17 mouse cellular contexts compared by ENCODE assay signal in the genomic region with DNA sequence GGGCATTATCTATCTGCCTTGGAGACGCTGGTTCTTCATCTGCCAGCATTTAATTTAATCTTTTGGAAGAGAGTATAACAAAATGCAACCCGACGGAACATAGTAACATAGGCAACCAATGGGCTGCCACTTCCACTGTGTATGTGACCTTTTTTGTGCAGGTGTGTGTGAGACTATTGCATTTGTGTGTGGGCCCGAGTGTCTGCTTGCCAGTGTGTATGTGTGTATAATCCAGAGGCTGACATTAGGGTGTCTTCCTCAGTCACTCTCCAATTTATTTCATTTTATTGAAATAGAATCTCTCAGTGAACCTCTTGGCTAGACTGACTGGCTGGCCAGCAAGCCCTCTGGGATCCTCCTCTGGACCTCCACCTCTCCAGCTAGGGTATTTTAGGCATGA. TPM values are rescaled to one million over a fixed set of nuclear protein-coding genes. Genes with fewer than 3 reads are reported as not detected.
DNase-seq lines count a peak whose midpoint lies in the region; ATAC-seq and TF ChIP-seq lines count a peak whose summit lies in the region.
"Had no signal": no experiment of that assay in that cellular context is flagged by ENCODE, and none has a peak within 500 bp of the region (broad histone marks: within the 10 kb centered on the region; RNA-seq: fewer than 3 reads in every experiment).

No protein-coding gene starts in this region.

- intact Hi-C loops in heart, postnatal 25 days (cut with DNase I), result no loop called here

- H3K9ac ChIP-seq in heart, embryonic 12.5 days, result no peak overlapping the region
- H3K9ac ChIP-seq in lung, postnatal 0 days (replicated peaks; ENCODE audit: low read depth), result no peak overlapping the region
- no peak overlapping the region for H3K9ac ChIP-seq in intestine, postnatal 0 days (ENCODE audit: low read depth, low read length)

- H3K27me3 ChIP-seq in heart, embryonic 12.5 days (replicated peaks), result no peaks in the 10 kb centered on the region
- no peaks in the 10 kb centered on the region for H3K27me3 ChIP-seq in lung, postnatal 0 days (replicated peaks; ENCODE audit: insufficient read depth, low read length)
- H3K27me3 ChIP-seq in intestine, postnatal 0 days (replicated peaks; ENCODE audit: control insufficient read depth, insufficient read depth, low read length), result no peaks in the 10 kb centered on the region

- H3K27ac ChIP-seq in heart, embryonic 12.5 days (ENCODE audit: poor library complexity, severe bottlenecking), result no peak overlapping the region
- no peak overlapping the region for H3K27ac ChIP-seq in lung, postnatal 0 days (ENCODE audit: low read length)
- no peak overlapping the region for H3K27ac ChIP-seq in intestine, postnatal 0 days (ENCODE audit: low read depth, low read length)
- H3K27ac ChIP-seq: midbrain, embryonic 10.5 days had no signal

- DNase-seq in heart, postnatal 25 days (ENCODE audit: low spot score), result no peak
- no peak for DNase-seq in lung, postnatal 0 days (ENCODE audit: low spot score)
- no peak for DNase-seq in lung, postnatal 25 days (ENCODE audit: low spot score)
- peak; percentile 60 for DNase-seq in thymus, postnatal 25 days
- DNase-seq in adipocyte (ENCODE audit: low spot score), result no peak
- no peak for DNase-seq in spleen, postnatal 4 days (ENCODE audit: low spot score in 2 of 2)
- DNase-seq: adrenal gland, adult 2 months; B cell, adult 2 months; cerebellum, adult 11-12 months; heart, adult 11 months; kidney, adult 8-10 months; layer of hippocampus, postnatal 36 days; retina, postnatal 1 day had no signal

- no peaks in the 10 kb centered on the region for H3K9me3 ChIP-seq in heart, embryonic 12.5 days (replicated peaks)
- no peaks in the 10 kb centered on the region for H3K9me3 ChIP-seq in lung, postnatal 0 days (ENCODE audit: low read length)
- H3K9me3 ChIP-seq in intestine, postnatal 0 days (ENCODE audit: control insufficient read depth), result no peaks in the 10 kb centered on the region
- H3K9me3 ChIP-seq: midbrain, embryonic 10.5 days had no signal

- WGBS in heart, embryonic 12.5 days, result 84% methylated on average over 4 of the region's 4 CpGs
- WGBS in lung, postnatal 0 days, result 92% methylated on average over 4 of the region's 4 CpGs
- WGBS in intestine, postnatal 0 days, result 92% methylated on average over 4 of the region's 4 CpGs

- no peak for TF ChIP-seq CTCF in lung, postnatal 0 days (IDR thresholded peaks at IDR 0.05)
- TF ChIP-seq CTCF in intestine, postnatal 0 days (IDR thresholded peaks at IDR 0.05; ENCODE audit: low read depth), result no peak

- ATAC-seq in heart, embryonic 12.5 days (ENCODE audit: insufficient number of reproducible peaks, low FRiP score), result no peak
- no peak for ATAC-seq in lung, postnatal 0 days
- ATAC-seq in intestine, postnatal 0 days, result no peak
- ATAC-seq: forebrain, embryonic 14.5 days had no signal

- TF ChIP-seq EP300 in lung, postnatal 0 days (IDR thresholded peaks at IDR 0.05), result no peak

- peaks cover 10% of the 10 kb centered on the region for H3K4me1 ChIP-seq in heart, embryonic 12.5 days (replicated peaks)
- H3K4me1 ChIP-seq in lung, postnatal 0 days (ENCODE audit: insufficient read depth, low read depth, low read length), result 0 out of 2 replicates have a peak, but pooled peaks cover 3% of the 10 kb centered on the region
- H3K4me1 ChIP-seq in intestine, postnatal 0 days (replicated peaks; ENCODE audit: control insufficient read depth, insufficient read depth, low read length), result no peaks in the 10 kb centered on the region

- peak overlapping the region; percentile 87; the same call in 1 of the 2 replicates for H3K4me2 ChIP-seq in heart, embryonic 12.5 days
- peak overlapping the region; percentile 67 for H3K4me2 ChIP-seq in lung, postnatal 0 days (replicated peaks; ENCODE audit: low read depth, low read length)
- H3K4me2 ChIP-seq in intestine, postnatal 0 days (replicated peaks; ENCODE audit: low read depth), result peak overlapping the region; percentile 78

- no peak overlapping the region for H3K4me3 ChIP-seq in heart, embryonic 12.5 days
- H3K4me3 ChIP-seq in lung, postnatal 0 days (ENCODE audit: low read depth, low read length), result no peak overlapping the region
- peak overlapping the region; percentile 12; the same call in 1 of the 2 replicates for H3K4me3 ChIP-seq in intestine, postnatal 0 days (ENCODE audit: low read depth, low read length)
- H3K4me3 ChIP-seq: midbrain, embryonic 10.5 days had no signal

- H3K36me3 ChIP-seq in heart, embryonic 12.5 days, result no peaks in the 10 kb centered on the region
- H3K36me3 ChIP-seq in lung, postnatal 0 days (ENCODE audit: insufficient read depth, low read length), result no peaks in the 10 kb centered on the region
- no peaks in the 10 kb centered on the region; the same call in 1 of the 2 replicates for H3K36me3 ChIP-seq in intestine, postnatal 0 days (ENCODE audit: control insufficient read depth, insufficient read depth)
- H3K36me3 ChIP-seq: midbrain, embryonic 10.5 days had no signal

RNA-seq across cellular contexts. Expression of a gene that starts 0.8 kb away (rescaled TPM):
- polyA plus RNA-seq in heart, embryonic 12.5 days (2016; fragmentation: Nextera tagmentation; extraction: Ambion mirVana), result 2.8 and 3.7 TPM in 2 replicates
- 10 to 100 TPM in 1 of 2 experiments, 1 to 10 TPM in 1; 9.3 to 10.7 TPM for total RNA-seq in heart, postnatal 25 days (2021)
- 6.9 TPM in 2 replicates for polyA plus RNA-seq in lung, postnatal 0 days (2015; fragmentation: Nextera tagmentation; extraction: Ambion mirVana)
- 5.4 and 6.4 TPM in 2 replicates for polyA plus RNA-seq in intestine, postnatal 0 days (2015; fragmentation: Nextera tagmentation; extraction: Ambion mirVana)

RNA-seq across cellular contexts. Expression of a gene that starts 0.9 kb away (rescaled TPM):
- polyA plus RNA-seq in heart, embryonic 12.5 days (2016; fragmentation: Nextera tagmentation; extraction: Ambion mirVana), result 3.7 and 3.9 TPM in 2 replicates
- total RNA-seq in heart, postnatal 25 days (2021), result 1 to 10 TPM; 6.4 TPM
- 9.2 and 9.7 TPM in 2 replicates for polyA plus RNA-seq in lung, postnatal 0 days (2015; fragmentation: Nextera tagmentation; extraction: Ambion mirVana)
- polyA plus RNA-seq in intestine, postnatal 0 days (2015; fragmentation: Nextera tagmentation; extraction: Ambion mirVana), result 10.9 and 11.5 TPM in 2 replicates

RNA-seq across cellular contexts. Expression of a gene that starts 28.8 kb away (rescaled TPM):
- 102 and 109 TPM in 2 replicates for polyA plus RNA-seq in heart, embryonic 12.5 days (2016; fragmentation: Nextera tagmentation; extraction: Ambion mirVana)
- total RNA-seq in heart, postnatal 25 days (2021), result 10 to 100 TPM; 46.2 to 50.7 TPM
- 75.1 and 81.7 TPM in 2 replicates for polyA plus RNA-seq in lung, postnatal 0 days (2015; fragmentation: Nextera tagmentation; extraction: Ambion mirVana)
- 86.2 and 90.1 TPM in 2 replicates for polyA plus RNA-seq in intestine, postnatal 0 days (2015; fragmentation: Nextera tagmentation; extraction: Ambion mirVana)

RNA-seq across cellular contexts. Expression of a gene that starts 31.9 kb away (rescaled TPM):
- polyA plus RNA-seq in heart, embryonic 12.5 days (2016; fragmentation: Nextera tagmentation; extraction: Ambion mirVana), result 14.9 and 16.5 TPM in 2 replicates
- 1 to 10 TPM; 8.5 to 8.9 TPM for total RNA-seq in heart, postnatal 25 days (2021)
- 4.3 and 6.2 TPM in 2 replicates for polyA plus RNA-seq in lung, postnatal 0 days (2015; fragmentation: Nextera tagmentation; extraction: Ambion mirVana)
- polyA plus RNA-seq in intestine, postnatal 0 days (2015; fragmentation: Nextera tagmentation; extraction: Ambion mirVana), result 3.6 and 4.0 TPM in 2 replicates
